Mouse (Mus musculus): ENCODE measurements around the gene Ifi207.
"Not testable (repeated sequence)": the region's sequence is repeated elsewhere in the genome, so short reads cannot be mapped to it uniquely, and the experiment has no call there.

The Ifi207 gene

GRCm38 (mm10) chr1:173741656-173742055, at the start of gene Ifi207:
Gene Ifi207, minus strand, starts transcription at chr1:173741747.
- in situ Hi-C loops (cut with MboI, MseI): no loop called here

- in situ Hi-C loops (cut with MboI, MseI): loop anchor here (5.0 kb wide), 1 partner anchor 144 kb away; no protein-coding TSS in a partner anchor
Measured at GRCm38 (mm10) chr1:173773457-173773856, 31.9 kb upstream of the Ifi207 start.

- in situ Hi-C loops (cut with MboI, MseI): not testable (repeated sequence)
Measured at GRCm38 (mm10) chr1:173766848-173767617, 25.5 kb upstream of the Ifi207 start, which contains the start of gene Ifi204. Gene Ifi204, minus strand, starts transcription at chr1:173766943.

- in situ Hi-C loops (cut with MboI, MseI): not testable (repeated sequence)
Measured at GRCm38 (mm10) chr1:173760032-173760431, 18.5 kb upstream of the Ifi207 start.

- in situ Hi-C loops (cut with MboI, MseI): no loop called here
Measured at GRCm38 (mm10) chr1:173742262-173742661, 715 bp upstream of the Ifi207 start.

GRCm38 (mm10) chr1:173740537-173740936, 1.0 kb downstream of the Ifi207 start:
- in situ Hi-C loops (cut with MboI, MseI): no loop called here

GRCm38 (mm10) chr1:173736986-173737385, 4.6 kb downstream of the Ifi207 start:
- in situ Hi-C loops (cut with MboI, MseI): no loop called here

GRCm38 (mm10) chr1:173735015-173735414, 6.5 kb downstream of the Ifi207 start:
- in situ Hi-C loops (cut with MboI, MseI): not testable (repeated sequence)

GRCm38 (mm10) chr1:173733219-173733618, 8.3 kb downstream of the Ifi207 start:
- in situ Hi-C loops (cut with MboI, MseI): no loop called here

GRCm38 (mm10) chr1:173694270-173694669, 47.3 kb downstream of the Ifi207 start:
- in situ Hi-C loops (cut with MboI, MseI): no loop called here

- in situ Hi-C loops (cut with MboI, MseI): loop anchor here in 1 of 2 experiments (10.0 kb wide), 1 partner anchor 1114 kb away; no protein-coding TSS in a partner anchor
Measured at GRCm38 (mm10) chr1:173678605-173679004, 62.9 kb downstream of the Ifi207 start.

GRCm38 (mm10) chr1:173673458-173674097, 68.0 kb downstream of the Ifi207 start, which contains the start of gene Ifi208:
Gene Ifi208, plus strand, starts transcription at chr1:173673675.
- in situ Hi-C loops (cut with MboI, MseI): loop anchor here (5.0 to 10.0 kb wide), 2 partner anchors 181 to 1109 kb away; partner anchors contain the start of gene Ifi206 (in 1 of the 2)
